Mouse (Mus musculus) adipocyte (in vitro differentiated cells): Measurements from ENCODE around the gene Jph4.
A peak's percentile ranks its signal among the peaks of the same experiment; 100 is the strongest.

Source experiments
- DNase-seq: peaks from one replicate; pipeline ENCODE4 v3.0.0-alpha.2; 2016; ENCODE audit warnings: low spot score

The Jph4 gene

GRCm38 (mm10) chr14:55094704-55095231, 22.0 kb downstream of the Jph4 start, which contains the start of gene Thtpa:
Gene Thtpa (plus strand): TSS chr14:55094784.
- DNase-seq, result peak; percentile 62

DNA sequence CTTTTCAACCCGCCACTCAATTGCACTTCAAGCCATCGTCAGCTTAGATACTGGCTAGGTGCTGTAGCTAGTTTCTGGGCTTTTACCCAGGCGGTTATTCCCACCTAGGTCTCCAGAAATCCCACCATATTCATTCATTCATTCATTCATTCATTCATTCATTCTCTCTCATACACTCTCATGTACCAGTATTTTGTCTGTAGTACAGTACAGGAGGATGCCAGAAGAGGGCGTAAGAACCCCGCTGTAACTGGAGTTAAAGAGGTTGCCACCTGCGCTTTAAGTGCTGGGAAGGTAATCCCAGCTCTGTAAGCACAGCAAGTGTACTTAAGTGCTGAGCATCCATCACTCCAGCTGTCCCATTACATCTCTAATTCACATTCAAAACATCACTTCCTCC, 22.8 kb downstream of the Jph4 start:
- no peak for DNase-seq

DNA sequence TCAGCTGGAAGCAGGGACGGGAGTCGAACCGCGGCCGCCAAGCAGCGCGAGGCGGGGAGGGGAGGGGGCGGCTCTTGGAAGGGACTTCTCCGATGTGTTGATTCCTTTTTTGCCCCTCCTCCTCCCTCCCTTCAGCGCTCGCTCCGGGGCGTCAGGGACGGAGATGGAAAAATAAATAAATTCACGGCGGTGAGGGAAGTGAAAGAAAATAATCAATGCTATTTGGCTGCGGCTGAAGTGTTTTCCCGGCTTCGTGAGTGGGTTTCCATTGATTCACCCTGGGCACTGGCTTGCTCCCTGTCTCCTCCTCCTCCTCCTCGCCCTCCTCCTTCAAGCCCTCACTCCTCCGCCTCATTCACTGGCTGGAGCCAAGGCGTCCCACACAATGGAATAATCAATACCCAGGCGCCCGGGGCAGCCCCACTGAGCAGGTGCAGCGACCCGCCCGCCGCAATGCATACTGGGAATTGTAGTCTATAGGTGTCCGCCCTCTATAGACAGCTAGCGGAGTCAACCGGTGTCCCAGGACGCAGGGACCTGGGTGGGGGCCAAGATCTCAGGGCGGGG, 24.6 kb downstream of the Jph4 start, which contains the start of gene Zfhx2:
Gene Zfhx2, minus strand, starts transcription at position 314 of the 567 bp plus-strand sequence.
- peak; percentile 68 for DNase-seq

- DNase-seq, result no peak
Measured at GRCm38 (mm10) chr14:55091209-55091865, 25.4 kb downstream of the Jph4 start.

- DNase-seq, result no peak
Measured at GRCm38 (mm10) chr14:55089199-55089947, 27.4 kb downstream of the Jph4 start.

- no peak for DNase-seq
Measured at GRCm38 (mm10) chr14:55086009-55086514, 30.7 kb downstream of the Jph4 start.

DNA sequence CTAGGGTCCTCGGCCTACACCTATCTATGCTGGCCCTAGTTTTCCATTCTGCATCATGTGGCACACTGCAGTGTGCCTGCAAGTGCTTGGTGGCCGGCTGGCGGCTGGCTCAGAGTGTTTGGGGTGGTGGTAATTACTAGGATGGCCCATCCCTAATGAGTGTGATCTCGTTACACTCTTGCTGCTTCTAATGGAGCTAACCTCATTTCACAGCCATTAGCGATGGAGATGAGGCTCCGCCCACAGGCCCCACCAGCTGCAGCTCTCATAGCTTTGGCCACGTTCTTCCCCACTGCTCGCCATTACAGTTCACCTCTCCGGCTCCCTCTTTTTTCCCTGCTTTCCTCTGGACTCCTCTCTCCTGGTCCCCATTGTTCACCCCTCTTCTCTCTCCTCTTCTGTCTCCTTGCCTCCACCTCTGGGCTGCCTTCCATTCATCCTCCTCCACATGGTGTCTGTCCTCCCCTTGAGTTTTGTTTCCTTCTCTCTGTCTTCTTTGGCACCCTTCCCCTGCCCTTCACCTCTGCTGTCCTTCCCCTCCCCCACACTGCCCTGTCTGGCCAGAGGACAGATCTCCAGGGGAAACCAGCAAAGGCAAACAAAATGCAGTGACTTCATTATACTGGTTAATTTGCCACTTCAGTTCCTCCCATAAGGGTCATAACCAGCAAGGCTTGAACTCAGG, 31.3 kb downstream of the Jph4 start:
- DNase-seq, result no peak

DNA sequence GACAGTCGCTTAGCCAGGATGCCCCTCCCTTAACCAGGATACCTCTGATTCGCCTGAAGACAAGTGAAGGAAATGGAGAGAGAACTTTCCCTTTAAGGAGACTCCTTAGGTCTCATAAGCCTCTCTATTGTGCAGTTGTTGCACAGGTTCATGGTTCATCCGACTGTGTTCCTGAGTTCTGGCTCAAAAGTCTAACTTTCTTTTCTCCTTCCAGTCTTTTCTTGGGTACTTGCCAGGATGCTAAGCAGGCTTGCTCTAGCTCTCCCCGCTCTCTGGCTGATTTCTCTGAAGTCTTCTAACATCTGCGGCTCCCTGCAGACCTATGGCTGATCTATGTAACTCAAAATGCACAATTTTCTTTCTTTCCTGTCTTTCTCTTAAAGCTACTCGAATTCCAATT, 33.3 kb downstream of the Jph4 start:
- peak; percentile 20 for DNase-seq

DNA sequence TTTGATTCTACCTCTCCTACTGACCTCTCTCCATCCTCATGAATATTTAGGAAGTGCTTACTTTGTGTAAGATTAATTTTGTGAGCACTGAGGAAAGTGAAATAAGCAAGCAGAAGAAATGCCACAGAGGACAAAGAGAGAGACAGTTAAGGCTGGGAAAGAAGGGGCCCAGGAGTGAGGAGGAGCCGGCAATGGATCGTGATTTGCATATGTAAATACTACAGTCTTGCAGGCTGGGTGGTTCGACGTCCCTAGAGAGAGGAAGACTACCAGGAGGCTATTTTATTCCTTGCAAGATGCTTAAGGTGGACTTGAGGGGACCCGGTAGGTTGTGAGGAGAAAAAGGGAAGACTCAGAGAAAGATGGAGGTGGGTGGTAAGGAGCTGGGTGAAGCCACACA, 35.6 kb downstream of the Jph4 start:
- DNase-seq, result no peak

GRCm38 (mm10) chr14:55079214-55079970, 37.3 kb downstream of the Jph4 start:
- DNase-seq, result peak; percentile 23

DNA sequence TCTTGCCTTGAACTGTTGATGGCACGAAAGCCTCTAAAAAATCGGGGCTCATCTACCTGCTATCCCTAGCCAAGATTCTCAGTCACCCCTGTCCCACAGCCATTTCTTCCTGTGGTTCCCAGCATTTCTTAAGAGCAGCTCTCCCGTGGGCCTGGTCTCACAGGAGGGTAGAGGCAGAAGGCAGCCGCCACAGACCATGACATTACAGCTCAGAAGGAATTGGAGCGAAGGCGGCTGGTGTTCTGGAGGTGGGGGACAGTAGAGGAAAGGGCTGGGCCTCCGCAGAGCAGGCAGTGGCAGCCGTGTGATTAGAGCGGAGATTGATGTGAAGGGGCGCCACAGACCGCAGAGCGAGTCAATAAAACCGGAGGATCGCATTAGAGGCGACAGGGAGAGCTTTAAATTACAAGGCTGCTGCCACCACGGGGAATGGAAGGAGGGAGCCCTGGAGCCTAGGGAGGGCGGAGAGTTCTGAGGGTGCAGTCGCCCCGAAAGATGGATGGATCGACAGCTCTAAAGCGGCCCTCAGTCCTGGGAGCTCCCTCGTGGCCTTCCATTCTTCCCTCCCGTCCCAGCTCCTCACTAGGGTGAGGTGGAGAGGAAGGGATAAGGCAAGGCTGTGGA, 38.3 kb downstream of the Jph4 start:
- no peak for DNase-seq

- DNase-seq, result no peak
Measured at GRCm38 (mm10) chr14:55077481-55078365, 39.0 kb downstream of the Jph4 start.

DNA sequence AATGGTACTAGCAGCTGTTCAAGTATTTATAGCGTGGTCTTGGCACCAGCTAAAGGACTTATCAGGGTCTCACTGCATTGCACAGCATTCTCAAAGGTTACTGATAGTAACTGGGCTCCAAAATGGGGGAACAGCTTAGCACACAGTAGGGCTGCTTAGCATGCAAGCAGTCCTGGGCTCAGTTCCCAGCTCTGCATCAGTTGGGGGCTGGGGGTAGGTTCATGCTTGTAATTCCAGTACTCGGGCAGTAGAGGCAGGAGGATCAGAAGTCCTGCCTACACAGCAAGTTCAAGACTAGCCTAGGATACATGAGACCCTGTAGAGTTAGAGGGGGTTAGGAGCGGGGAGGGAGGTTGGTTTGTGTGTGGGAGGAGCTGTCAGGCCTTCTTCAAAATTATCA, 39.8 kb downstream of the Jph4 start:
- DNase-seq, result no peak

GRCm38 (mm10) chr14:55076224-55076623, 40.5 kb downstream of the Jph4 start:
- no peak for DNase-seq

GRCm38 (mm10) chr14:55074416-55074815, 42.3 kb downstream of the Jph4 start:
- no peak for DNase-seq

DNA sequence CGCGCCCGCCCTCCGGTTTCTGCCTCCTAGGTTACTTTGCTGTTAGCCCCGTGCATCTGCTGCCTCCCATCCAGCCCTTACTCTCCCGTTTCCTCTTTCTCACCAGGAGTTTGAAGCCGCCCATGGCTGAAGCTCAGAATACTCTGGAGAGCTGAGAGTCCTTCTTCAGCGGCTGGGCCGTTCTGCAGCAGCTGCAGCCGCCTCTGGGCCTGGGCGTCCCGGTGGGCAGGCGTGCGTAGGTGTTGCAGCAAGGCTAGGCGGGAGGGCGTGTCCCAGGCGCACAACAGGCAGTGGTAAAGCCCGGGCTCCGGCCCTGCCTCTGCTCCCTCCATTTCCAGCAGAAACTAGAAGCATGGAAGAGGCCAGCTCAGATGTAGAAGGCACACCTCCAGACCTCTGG, 45.0 kb downstream of the Jph4 start:
- no peak for DNase-seq

DNA sequence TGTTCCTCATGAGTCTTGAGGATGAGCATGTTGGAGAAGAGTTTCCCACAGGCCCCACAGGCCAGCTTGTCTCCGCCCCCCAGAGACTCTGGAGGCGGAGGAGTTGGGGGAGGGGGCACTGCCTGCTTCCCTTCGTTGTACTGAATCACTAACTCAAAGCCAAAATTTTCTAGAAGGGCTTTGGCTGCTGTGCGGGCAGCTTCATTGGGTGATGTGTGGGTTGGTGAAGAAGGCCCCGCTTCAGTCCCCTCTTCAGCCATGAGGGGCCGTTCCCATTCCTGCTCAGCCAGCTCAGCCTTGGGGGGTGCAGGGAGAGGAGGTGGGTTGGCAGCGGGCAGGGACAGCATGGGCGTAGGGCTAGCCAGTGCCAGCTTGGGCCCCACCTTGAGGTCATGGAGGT, 50.7 kb downstream of the Jph4 start:
- no peak for DNase-seq

GRCm38 (mm10) chr14:55065391-55065790, 51.3 kb downstream of the Jph4 start:
- no peak for DNase-seq

GRCm38 (mm10) chr14:55064481-55065370, 52.0 kb downstream of the Jph4 start:
- no peak for DNase-seq
